Mouse (Mus musculus): ENCODE results near the gene Gm45713.

DNA sequence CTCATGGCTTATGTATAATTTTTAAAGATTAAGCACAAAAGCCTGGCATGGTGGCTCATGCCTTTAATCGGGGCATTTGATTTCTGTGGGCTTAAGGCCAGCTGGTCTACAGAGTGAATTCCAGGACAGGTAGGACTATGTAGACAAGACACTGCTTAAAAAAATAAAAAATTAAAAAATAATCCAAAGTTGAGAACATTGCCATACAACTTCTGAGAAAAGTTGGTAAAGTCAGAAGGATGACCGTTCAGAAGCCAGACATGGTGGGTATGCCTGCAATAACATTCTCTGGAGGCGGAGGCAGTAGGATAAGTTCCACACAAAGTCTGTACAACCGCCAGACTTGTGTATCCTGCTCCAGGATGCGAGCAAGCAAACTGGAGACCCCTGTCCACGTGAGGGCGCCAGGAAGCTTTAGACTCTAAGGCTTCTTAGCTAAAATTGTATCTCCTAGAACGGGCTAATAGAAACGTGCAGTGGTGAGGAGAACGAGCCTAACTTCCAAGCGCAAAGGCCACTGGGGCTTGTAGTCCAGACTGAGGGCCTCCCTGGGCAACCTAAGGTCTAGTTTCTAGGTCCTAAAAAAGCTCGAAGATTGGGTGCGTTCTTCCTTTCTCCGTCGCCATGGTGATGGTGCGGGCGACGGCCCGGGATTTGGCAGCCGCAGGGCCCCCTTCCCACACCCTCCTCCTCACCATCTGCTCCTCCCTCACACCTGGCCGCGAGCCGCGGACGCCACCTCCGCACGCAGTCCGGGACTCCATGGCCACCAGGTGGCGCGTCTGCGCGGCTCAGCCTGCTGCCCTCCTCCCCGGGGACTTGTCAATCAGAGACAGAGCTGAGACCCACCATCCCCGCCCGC, 25.8 kb upstream of the Gm45713 start:
- TF ChIP-seq CTCF (IDR thresholded peaks at IDR 0.05) (peak; percentile 81), POLR2A (IDR thresholded peaks at IDR 0.05; ENCODE audit: insufficient read depth, low read depth, low read length) (no peak; the same call in 1 of the 2 replicates)
